Mouse (Mus musculus) forebrain, embryonic 13.5 days (tissue): Measurements from ENCODE around the gene Slc36a4. TPM values are rescaled to one million over a fixed set of nuclear protein-coding genes. Genes with fewer than 3 reads are reported as not detected.
A peak's percentile ranks its signal among the peaks of the same experiment; 100 is the strongest.

ENCODE experiments used
- ATAC-seq: fragments of 200-750 bp; cut with Nextera tagmentation; 2 replicates; pipeline ENCODE4 v1.8.0; 2017
- H3K27ac ChIP-seq: fragments of 300-500 bp; sonication (generic); 2 replicates; pipeline ENCODE4 v1.5.1; 2015; ENCODE audit warnings: inconsistent platforms, mild to moderate bottlenecking, moderate library complexity
- H3K27me3 ChIP-seq: fragments of 300-500 bp; sonication (generic); 2 replicates; pipeline ENCODE4 v1.6.1; 2015; ENCODE audit warnings: mild to moderate bottlenecking, inconsistent platforms
- H3K36me3 ChIP-seq: fragments of 300-500 bp; sonication (generic); 2 replicates; pipeline ENCODE4 v1.6.1; 2015; ENCODE audit warnings: mild to moderate bottlenecking, inconsistent platforms; ENCODE audit not compliant: poor library complexity, severe bottlenecking
- H3K4me1 ChIP-seq: fragments of 300-500 bp; sonication (generic); 2 replicates; pipeline ENCODE4 v1.6.1; 2015; ENCODE audit warnings: inconsistent platforms
- H3K4me2 ChIP-seq: fragments of 300-500 bp; sonication (generic); 2 replicates; pipeline ENCODE4 v1.6.1; 2015; ENCODE audit warnings: inconsistent platforms, mild to moderate bottlenecking, moderate library complexity
- H3K4me3 ChIP-seq: fragments of 300-500 bp; sonication (generic); 2 replicates; pipeline ENCODE4 v1.5.1; 2015; ENCODE audit warnings: mild to moderate bottlenecking, inconsistent platforms
- H3K9ac ChIP-seq: fragments of 300-500 bp; sonication (generic); 2 replicates; pipeline ENCODE4 v1.6.1; 2015; ENCODE audit warnings: mild to moderate bottlenecking, inconsistent platforms
- H3K9me3 ChIP-seq: fragments of 300-500 bp; sonication (generic); replicated peaks from 2 replicates; pipeline ENCODE4 v1.6.1; 2016; ENCODE audit warnings: inconsistent platforms
- WGBS: fragments of 180-500 bp; shearing (Covaris S2); methylation state at CpG from one replicate; pipeline ENCODE4 v1.1.7; 2015; 5-methylcytosine and 5-hydroxymethylcytosine counted together
- polyA plus RNA-seq: library from polyadenylated mRNA; unstranded; fragments of >200 nt; fragmentation: Nextera tagmentation; extraction: Ambion mirVana; gene quantifications from 2 replicates; pipeline ENCODE4 v1.2.1, GENCODE M21; 2015

Gene Slc36a4
- polyA plus RNA-seq, 1 experiment from 2014 or later = 21.5 TPM

- no peak for ATAC-seq
- 84% methylated on average over 12 of the region's 12 CpGs for WGBS
These were observed 63.2 kb downstream of the Slc36a4 start for GRCm38 (mm10) chr9:15772766-15773165.

GRCm38 (mm10) chr9:15773426-15773825 is 63.9 kb downstream of the Slc36a4 start:
- H3K4me1 ChIP-seq = peaks cover 39% of the 10 kb centered on the region
- 38% methylated on average over 4 of the region's 4 CpGs for WGBS
- peaks cover 37% of the 10 kb centered on the region for H3K27me3 ChIP-seq
- peak; percentile 12; the same call in 1 of the 2 replicates for ATAC-seq
- H3K9me3 ChIP-seq = no peaks in the 10 kb centered on the region
- H3K4me2 ChIP-seq = no peak overlapping the region
- no peak overlapping the region for H3K9ac ChIP-seq
- H3K27ac ChIP-seq = no peak overlapping the region
- H3K36me3 ChIP-seq = no peaks in the 10 kb centered on the region
- no peak overlapping the region for H3K4me3 ChIP-seq

More at GRCm38 (mm10) chr9:15772766-15773165, 63.2 kb downstream of the Slc36a4 start:
- no peak overlapping the region for H3K9ac ChIP-seq
- no peaks in the 10 kb centered on the region for H3K9me3 ChIP-seq
- no peak overlapping the region for H3K27ac ChIP-seq
- H3K4me3 ChIP-seq = no peak overlapping the region
- no peaks in the 10 kb centered on the region for H3K36me3 ChIP-seq
- H3K4me1 ChIP-seq = peaks cover 39% of the 10 kb centered on the region
- peaks cover 34% of the 10 kb centered on the region for H3K27me3 ChIP-seq
- H3K4me2 ChIP-seq = no peak overlapping the region

- Histone ChIP-seq H3K4me3 (no peak overlapping the region), H3K9me3 (no peaks in the 10 kb centered on the region), H3K27ac (peak overlapping the region; percentile 65), H3K9ac (no peak overlapping the region), H3K4me1 (peaks cover 39% of the 10 kb centered on the region), H3K27me3 (peaks cover 35% of the 10 kb centered on the region), H3K4me2 (no peak overlapping the region), H3K36me3 (no peaks in the 10 kb centered on the region)
- 6% methylated on average over 1 of the region's 1 CpGs for WGBS
- ATAC-seq = peak; percentile 96
These were observed 65.4 kb downstream of the Slc36a4 start for GRCm38 (mm10) chr9:15774911-15775310.

- H3K27ac ChIP-seq = no peak overlapping the region
- H3K4me2 ChIP-seq = no peak overlapping the region
- H3K9me3 ChIP-seq = no peaks in the 10 kb centered on the region
- peaks cover 3% of the 10 kb centered on the region; the same call in 1 of the 2 replicates for H3K4me1 ChIP-seq
- no peak for ATAC-seq
- H3K9ac ChIP-seq = no peak overlapping the region
- 57% methylated on average over 4 of the region's 4 CpGs for WGBS
- H3K4me3 ChIP-seq = no peak overlapping the region
- H3K36me3 ChIP-seq = no peaks in the 10 kb centered on the region
- peaks cover 5% of the 10 kb centered on the region for H3K27me3 ChIP-seq
These were observed 72.4 kb downstream of the Slc36a4 start for GRCm38 (mm10) chr9:15781936-15782335.

GRCm38 (mm10) chr9:15786192-15786591 is 76.7 kb downstream of the Slc36a4 start:
- 83% methylated on average over 3 of the region's 3 CpGs for whole genome bisulfite sequencing
- Histone ChIP-seq H3K36me3 (no peaks in the 10 kb centered on the region), H3K27me3 (no peaks in the 10 kb centered on the region), H3K9me3 (no peaks in the 10 kb centered on the region), H3K27ac (no peak overlapping the region), H3K4me2 (no peak overlapping the region), H3K9ac (no peak overlapping the region), H3K4me1 (0 out of 2 replicates have a peak, but pooled peaks cover 3% of the 10 kb centered on the region), H3K4me3 (no peak overlapping the region)
- ATAC-seq = no peak

- Histone ChIP-seq H3K27me3 (no peaks in the 10 kb centered on the region), H3K27ac (no peak overlapping the region), H3K9me3 (no peaks in the 10 kb centered on the region), H3K4me1 (0 out of 2 replicates have a peak, but pooled peaks cover 3% of the 10 kb centered on the region), H3K36me3 (no peaks in the 10 kb centered on the region), H3K9ac (no peak overlapping the region), H3K4me2 (no peak overlapping the region), H3K4me3 (no peak overlapping the region)
- 80% methylated on average over 2 of the region's 2 CpGs for WGBS
- no peak for ATAC-seq
These were observed 77.1 kb downstream of the Slc36a4 start for GRCm38 (mm10) chr9:15786610-15787009.

- Histone ChIP-seq H3K36me3 (no peaks in the 10 kb centered on the region), H3K9ac (no peak overlapping the region), H3K4me2 (no peak overlapping the region), H3K27ac (no peak overlapping the region), H3K4me3 (no peak overlapping the region), H3K27me3 (no peaks in the 10 kb centered on the region), H3K9me3 (no peaks in the 10 kb centered on the region), H3K4me1 (no peaks in the 10 kb centered on the region)
- ATAC-seq = no peak
- whole genome bisulfite sequencing = 95% methylated on average over 9 of the region's 9 CpGs
These were observed 82.5 kb downstream of the Slc36a4 start for GRCm38 (mm10) chr9:15792076-15792475.

Other genes with a start within 250 kb of the Slc36a4 start
- gene Smco4, start 216.3 kb upstream of the Slc36a4 start, polyA plus RNA-seq = 1.6 and 2.8 TPM in 2 replicates
- 1.5 and 3.5 TPM in 2 replicates for gene Deup1, start 81.8 kb upstream of the Slc36a4 start, polyA plus RNA-seq
- gene Mtnr1b, start 164.8 kb downstream of the Slc36a4 start, polyA plus RNA-seq = not detected in 2 replicates